Mouse (Mus musculus): ENCODE measurements at regions not wholly inside any gene's neighbourhood (a gene's known extent, or its start where the extent isn't known, plus 50 kb on each side); places are given as distances from the start of the nearest gene placed in this dataset.

DNA sequence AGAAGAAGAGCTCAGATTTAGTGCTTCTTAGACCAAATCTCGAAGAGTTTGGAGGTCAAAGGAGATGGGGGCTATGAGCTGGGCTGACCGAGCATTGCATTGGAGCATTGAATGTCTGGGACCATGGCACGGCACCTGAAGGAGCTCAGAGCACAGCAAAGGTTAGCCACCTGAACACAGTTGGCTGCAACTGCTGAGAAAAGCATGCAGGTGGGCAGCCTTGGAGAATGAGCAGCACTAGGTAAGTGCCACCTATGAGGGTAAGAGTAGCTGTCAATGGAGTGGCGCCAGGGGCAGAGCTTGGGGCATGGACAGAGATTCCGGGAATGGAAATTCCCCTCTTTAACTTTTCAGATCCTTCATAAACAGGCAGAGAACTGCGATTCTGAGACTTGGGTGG lies 305.7 kb downstream of the Fut8 start:
- H3K27ac ChIP-seq (replicated peaks in 1 of 2; ENCODE audit: control insufficient read depth in 1 of 2, insufficient read depth in 1 of 2, low read depth in 2 of 2, low read length in 2 of 2) = no peak overlapping the region
- 77% methylated on average over 6 of the region's 6 CpGs for WGBS
- no peaks in the 10 kb centered on the region for H3K9me3 ChIP-seq (ENCODE audit: control insufficient read depth, low read length)
- H3K9ac ChIP-seq (ENCODE audit: low read length) = no peak overlapping the region
- H3K4me1 ChIP-seq (ENCODE audit: control insufficient read depth in 2 of 2, insufficient read depth in 2 of 2, low read length in 2 of 2) = no peaks in the 10 kb centered on the region
- H3K4me2 ChIP-seq (ENCODE audit: low read length) = no peak overlapping the region
- H3K36me3 ChIP-seq (ENCODE audit: control insufficient read depth, insufficient read depth, low read length) = no peaks in the 10 kb centered on the region
- ATAC-seq (ENCODE audit: insufficient number of reproducible peaks, insufficient read depth, low FRiP score, low read depth) = no peak
- no peaks in the 10 kb centered on the region for H3K27me3 ChIP-seq (ENCODE audit: control insufficient read depth, insufficient read depth, low read length)
- H3K4me3 ChIP-seq (ENCODE audit: control insufficient read depth in 1 of 2, insufficient read depth in 1 of 2, low read depth in 1 of 2, low read length in 2 of 2) = no peak overlapping the region

DNA sequence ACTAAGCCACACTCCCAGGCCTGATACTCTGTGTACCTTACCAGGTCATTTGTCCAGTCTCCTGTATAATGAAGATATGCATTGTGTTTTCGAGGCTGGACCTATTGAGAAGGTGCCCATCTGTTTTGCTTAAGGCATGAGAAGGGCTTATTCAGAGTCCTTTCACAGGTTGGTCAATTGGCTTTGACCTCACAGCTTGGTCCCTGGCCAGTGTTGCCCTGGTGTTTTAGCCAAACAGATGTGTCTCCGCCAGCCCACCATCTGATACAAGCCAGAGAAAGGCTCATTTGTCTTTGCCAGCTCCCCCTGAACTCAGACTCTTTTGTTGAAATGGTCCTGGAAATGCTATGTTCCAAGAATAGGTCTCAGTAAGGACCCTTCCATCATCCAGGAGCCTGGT lies 308.2 kb downstream of the Fut8 start:
- ATAC-seq (ENCODE audit: insufficient number of reproducible peaks, insufficient read depth, low FRiP score, low read depth) = no peak
- H3K27me3 ChIP-seq (ENCODE audit: control insufficient read depth, insufficient read depth, low read length) = no peaks in the 10 kb centered on the region
- H3K27ac ChIP-seq (replicated peaks in 1 of 2; ENCODE audit: control insufficient read depth in 1 of 2, insufficient read depth in 1 of 2, low read depth in 2 of 2, low read length in 2 of 2) = no peak overlapping the region
- H3K4me1 ChIP-seq (ENCODE audit: control insufficient read depth in 2 of 2, insufficient read depth in 2 of 2, low read length in 2 of 2) = no peaks in the 10 kb centered on the region
- no peak overlapping the region for H3K4me3 ChIP-seq (ENCODE audit: control insufficient read depth in 1 of 2, insufficient read depth in 1 of 2, low read depth in 1 of 2, low read length in 2 of 2)
- WGBS = 60% methylated on average over 2 of the region's 2 CpGs
- no peak overlapping the region for H3K4me2 ChIP-seq (ENCODE audit: low read length)
- no peaks in the 10 kb centered on the region for H3K9me3 ChIP-seq (ENCODE audit: control insufficient read depth, low read length)
- H3K9ac ChIP-seq (ENCODE audit: low read length) = no peak overlapping the region
- no peaks in the 10 kb centered on the region for H3K36me3 ChIP-seq (ENCODE audit: control insufficient read depth, insufficient read depth, low read length)

DNA sequence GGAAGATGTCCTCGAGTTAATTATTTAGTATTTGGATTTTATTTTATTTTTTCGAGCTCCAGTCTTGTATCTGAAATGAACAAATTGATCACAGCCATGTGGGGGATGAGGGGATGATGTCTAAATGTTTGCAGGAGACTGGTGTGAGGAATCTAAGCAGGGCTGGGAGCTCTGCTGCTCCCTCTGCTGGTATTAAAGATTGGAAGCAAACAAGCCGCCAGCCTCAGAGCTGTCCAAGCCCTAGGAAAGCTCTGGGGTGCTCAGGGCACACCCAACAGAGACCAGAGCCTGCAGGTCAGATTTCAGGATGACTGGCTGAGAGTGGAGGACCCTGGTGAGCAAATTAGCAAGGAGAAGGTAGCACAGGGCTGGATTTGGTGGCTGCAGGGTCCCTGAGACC lies 330.4 kb downstream of the Fut8 start:
- no peak overlapping the region for H3K4me3 ChIP-seq (ENCODE audit: control insufficient read depth in 1 of 2, insufficient read depth in 1 of 2, low read depth in 1 of 2, low read length in 2 of 2)
- peaks cover 35% of the 10 kb centered on the region for H3K27me3 ChIP-seq (ENCODE audit: control insufficient read depth, insufficient read depth, low read length)
- no peak overlapping the region for H3K27ac ChIP-seq (replicated peaks in 1 of 2; ENCODE audit: control insufficient read depth in 1 of 2, insufficient read depth in 1 of 2, low read depth in 2 of 2, low read length in 2 of 2)
- H3K9me3 ChIP-seq (ENCODE audit: control insufficient read depth, low read length) = no peaks in the 10 kb centered on the region
- H3K4me1 ChIP-seq (ENCODE audit: control insufficient read depth in 2 of 2, insufficient read depth in 2 of 2, low read length in 2 of 2) = no peaks in the 10 kb centered on the region
- no peak for ATAC-seq (ENCODE audit: insufficient number of reproducible peaks, insufficient read depth, low FRiP score, low read depth)
- H3K4me2 ChIP-seq (ENCODE audit: low read length) = no peak overlapping the region
- no peak overlapping the region for H3K9ac ChIP-seq (ENCODE audit: low read length)
- WGBS = 2% methylated on average over 3 of the region's 3 CpGs
- H3K36me3 ChIP-seq (ENCODE audit: control insufficient read depth, insufficient read depth, low read length) = no peaks in the 10 kb centered on the region

DNA sequence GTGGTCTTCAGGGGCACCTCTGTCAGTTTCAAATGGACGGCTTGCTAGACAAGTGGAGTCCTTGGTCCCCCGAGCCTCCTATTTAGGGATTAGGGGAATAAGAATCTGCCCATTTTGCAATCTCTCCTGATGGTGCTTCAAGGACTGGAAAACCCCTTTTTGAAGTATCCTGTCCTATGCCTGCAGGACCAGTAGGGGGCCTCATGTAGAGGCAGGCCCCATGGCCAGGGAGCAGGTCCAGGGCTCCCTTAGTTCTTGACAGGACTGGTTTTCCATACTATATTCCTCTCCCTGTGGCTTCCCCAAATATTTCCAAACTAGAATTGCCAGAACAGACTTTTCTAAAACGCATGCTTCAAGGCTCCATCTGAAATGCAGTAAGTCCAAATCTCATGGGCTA lies 332.6 kb downstream of the Fut8 start:
- no peak for ATAC-seq (ENCODE audit: insufficient number of reproducible peaks, insufficient read depth, low FRiP score, low read depth)
- no peaks in the 10 kb centered on the region for H3K36me3 ChIP-seq (ENCODE audit: control insufficient read depth, insufficient read depth, low read length)
- no peak overlapping the region for H3K9ac ChIP-seq (ENCODE audit: low read length)
- H3K4me3 ChIP-seq (ENCODE audit: control insufficient read depth in 1 of 2, insufficient read depth in 1 of 2, low read depth in 1 of 2, low read length in 2 of 2) = no peak overlapping the region
- H3K27ac ChIP-seq (replicated peaks in 1 of 2; ENCODE audit: control insufficient read depth in 1 of 2, insufficient read depth in 1 of 2, low read depth in 2 of 2, low read length in 2 of 2) = no peak overlapping the region
- no peak overlapping the region for H3K4me2 ChIP-seq (ENCODE audit: low read length)
- WGBS = 69% methylated on average over 3 of the region's 3 CpGs
- peaks cover 33% of the 10 kb centered on the region for H3K27me3 ChIP-seq (ENCODE audit: control insufficient read depth, insufficient read depth, low read length)
- no peaks in the 10 kb centered on the region for H3K9me3 ChIP-seq (ENCODE audit: control insufficient read depth, low read length)
- H3K4me1 ChIP-seq (ENCODE audit: control insufficient read depth in 2 of 2, insufficient read depth in 2 of 2, low read length in 2 of 2) = no peaks in the 10 kb centered on the region

DNA sequence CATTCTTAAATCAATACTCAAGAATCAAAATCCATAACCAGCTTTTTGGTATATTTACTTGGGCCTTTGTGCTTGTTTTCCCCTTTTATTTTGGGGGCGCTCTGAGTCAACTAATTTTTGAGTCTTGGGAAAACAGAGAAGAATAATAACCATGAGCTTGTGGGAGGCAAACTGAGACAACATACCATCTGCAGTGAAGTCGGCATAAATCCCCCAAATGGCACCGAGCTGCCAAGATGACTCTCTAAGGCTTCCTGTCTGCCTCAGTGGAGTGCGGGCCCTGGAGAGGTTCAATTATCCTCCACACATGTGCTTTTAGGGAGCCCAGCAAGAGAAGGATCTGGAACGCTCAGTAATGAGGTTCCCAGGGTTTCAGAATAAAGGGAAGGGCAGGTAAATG lies 333.1 kb downstream of the Fut8 start:
- WGBS = 83% methylated on average over 5 of the region's 5 CpGs
- no peaks in the 10 kb centered on the region for H3K9me3 ChIP-seq (ENCODE audit: control insufficient read depth, low read length)
- no peaks in the 10 kb centered on the region for H3K4me1 ChIP-seq (ENCODE audit: control insufficient read depth in 2 of 2, insufficient read depth in 2 of 2, low read length in 2 of 2)
- peaks cover 33% of the 10 kb centered on the region for H3K27me3 ChIP-seq (ENCODE audit: control insufficient read depth, insufficient read depth, low read length)
- no peak overlapping the region for H3K27ac ChIP-seq (replicated peaks in 1 of 2; ENCODE audit: control insufficient read depth in 1 of 2, insufficient read depth in 1 of 2, low read depth in 2 of 2, low read length in 2 of 2)
- H3K4me3 ChIP-seq (ENCODE audit: control insufficient read depth in 1 of 2, insufficient read depth in 1 of 2, low read depth in 1 of 2, low read length in 2 of 2) = no peak overlapping the region
- H3K36me3 ChIP-seq (ENCODE audit: control insufficient read depth, insufficient read depth, low read length) = no peaks in the 10 kb centered on the region
- H3K4me2 ChIP-seq (ENCODE audit: low read length) = no peak overlapping the region
- ATAC-seq (ENCODE audit: insufficient number of reproducible peaks, insufficient read depth, low FRiP score, low read depth) = no peak
- H3K9ac ChIP-seq (ENCODE audit: low read length) = no peak overlapping the region

DNA sequence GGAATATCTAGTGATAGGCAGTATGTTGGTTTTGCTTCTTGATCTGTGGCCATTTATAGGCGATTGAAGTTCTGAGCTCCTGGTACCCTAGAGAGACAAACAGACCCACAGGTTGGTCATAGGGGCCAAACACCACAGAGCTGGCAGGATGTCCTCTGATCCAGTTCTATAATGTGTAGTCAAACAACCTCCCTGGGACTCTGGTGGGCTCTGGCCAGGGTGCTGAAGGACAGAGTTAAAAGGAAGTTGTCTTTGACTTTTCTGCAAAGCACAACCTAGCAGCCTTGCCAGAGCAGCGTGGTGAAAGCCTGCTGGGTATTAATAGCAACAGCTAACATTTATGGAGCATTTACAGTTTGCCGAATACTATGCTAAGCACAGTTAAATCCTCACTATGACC lies 337.1 kb downstream of the Fut8 start:
- no peak overlapping the region for H3K9ac ChIP-seq (ENCODE audit: low read length)
- H3K27me3 ChIP-seq (ENCODE audit: control insufficient read depth, insufficient read depth, low read length) = peaks cover 18% of the 10 kb centered on the region
- no peaks in the 10 kb centered on the region for H3K4me1 ChIP-seq (ENCODE audit: control insufficient read depth in 2 of 2, insufficient read depth in 2 of 2, low read length in 2 of 2)
- no peaks in the 10 kb centered on the region for H3K9me3 ChIP-seq (ENCODE audit: control insufficient read depth, low read length)
- H3K4me3 ChIP-seq (ENCODE audit: control insufficient read depth in 1 of 2, insufficient read depth in 1 of 2, low read depth in 1 of 2, low read length in 2 of 2) = no peak overlapping the region
- no peak for ATAC-seq (ENCODE audit: insufficient number of reproducible peaks, insufficient read depth, low FRiP score, low read depth)
- no peaks in the 10 kb centered on the region for H3K36me3 ChIP-seq (ENCODE audit: control insufficient read depth, insufficient read depth, low read length)
- WGBS = 41% methylated on average over 3 of the region's 3 CpGs
- H3K27ac ChIP-seq (replicated peaks in 1 of 2; ENCODE audit: control insufficient read depth in 1 of 2, insufficient read depth in 1 of 2, low read depth in 2 of 2, low read length in 2 of 2) = no peak overlapping the region
- H3K4me2 ChIP-seq (ENCODE audit: low read length) = no peak overlapping the region

DNA sequence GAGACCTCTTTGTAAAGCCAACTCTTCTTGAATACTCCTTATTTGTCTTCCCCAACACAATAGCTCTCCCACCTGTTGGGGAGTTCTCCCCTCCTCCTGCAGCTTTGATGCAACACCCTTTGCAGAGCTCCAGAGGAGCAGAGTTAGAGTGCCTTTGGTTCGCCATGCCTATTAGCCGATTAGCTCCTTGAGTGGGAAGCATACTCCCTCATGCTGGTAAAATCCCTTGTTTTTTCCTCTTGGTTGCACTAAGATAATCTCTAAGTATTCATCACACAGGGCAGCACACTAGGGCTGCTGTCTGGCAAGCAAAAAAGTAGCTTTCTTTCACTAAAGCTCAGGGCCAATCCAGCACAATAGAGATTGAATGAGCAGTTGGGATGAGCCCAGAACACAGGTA lies 350.4 kb downstream of the Fut8 start:
- no peaks in the 10 kb centered on the region for H3K27me3 ChIP-seq (ENCODE audit: control insufficient read depth, insufficient read depth, low read length)
- no peaks in the 10 kb centered on the region for H3K9me3 ChIP-seq (ENCODE audit: control insufficient read depth, low read length)
- no peaks in the 10 kb centered on the region for H3K36me3 ChIP-seq (ENCODE audit: control insufficient read depth, insufficient read depth, low read length)
- H3K9ac ChIP-seq (ENCODE audit: low read length) = no peak overlapping the region
- H3K27ac ChIP-seq (replicated peaks in 1 of 2; ENCODE audit: control insufficient read depth in 1 of 2, insufficient read depth in 1 of 2, low read depth in 2 of 2, low read length in 2 of 2) = no peak overlapping the region
- H3K4me1 ChIP-seq (ENCODE audit: control insufficient read depth in 2 of 2, insufficient read depth in 2 of 2, low read length in 2 of 2) = no peaks in the 10 kb centered on the region
- H3K4me2 ChIP-seq (ENCODE audit: low read length) = no peak overlapping the region
- 89% methylated on average over 2 of the region's 2 CpGs for WGBS
- H3K4me3 ChIP-seq (ENCODE audit: control insufficient read depth in 1 of 2, insufficient read depth in 1 of 2, low read depth in 1 of 2, low read length in 2 of 2) = no peak overlapping the region
- ATAC-seq (ENCODE audit: insufficient number of reproducible peaks, insufficient read depth, low FRiP score, low read depth) = no peak

DNA sequence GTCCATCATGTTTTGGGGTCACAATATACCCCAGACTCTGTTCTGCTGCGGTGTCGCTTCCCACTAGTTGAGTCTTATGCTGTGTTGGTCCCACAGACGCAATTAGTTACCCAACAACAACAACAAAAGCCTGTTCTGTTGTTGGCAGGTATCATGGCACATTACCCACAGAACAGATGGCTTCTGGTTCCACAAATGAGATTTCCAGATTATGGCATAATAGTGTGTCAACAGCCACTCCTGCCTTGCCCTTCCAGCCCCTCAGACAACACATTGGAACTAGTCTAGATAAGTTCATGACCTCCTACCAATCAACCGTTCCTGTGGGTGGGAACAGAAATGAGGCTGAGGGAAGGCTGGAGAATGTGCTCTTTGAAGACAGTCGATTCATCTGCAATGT lies 351.5 kb downstream of the Fut8 start:
- Histone ChIP-seq H3K4me1 (ENCODE audit: control insufficient read depth in 2 of 2, insufficient read depth in 2 of 2, low read length in 2 of 2) (no peaks in the 10 kb centered on the region), H3K9ac (ENCODE audit: low read length) (no peak overlapping the region), H3K4me3 (ENCODE audit: control insufficient read depth in 1 of 2, insufficient read depth in 1 of 2, low read depth in 1 of 2, low read length in 2 of 2) (no peak overlapping the region), H3K4me2 (ENCODE audit: low read length) (no peak overlapping the region), H3K36me3 (ENCODE audit: control insufficient read depth, insufficient read depth, low read length) (no peaks in the 10 kb centered on the region), H3K27ac (replicated peaks in 1 of 2; ENCODE audit: control insufficient read depth in 1 of 2, insufficient read depth in 1 of 2, low read depth in 2 of 2, low read length in 2 of 2) (no peak overlapping the region), H3K27me3 (ENCODE audit: control insufficient read depth, insufficient read depth, low read length) (no peaks in the 10 kb centered on the region), H3K9me3 (ENCODE audit: control insufficient read depth, low read length) (no peaks in the 10 kb centered on the region)
- ATAC-seq (ENCODE audit: insufficient number of reproducible peaks, insufficient read depth, low FRiP score, low read depth) = no peak
- WGBS = 73% methylated on average over 5 of the region's 5 CpGs
